Mouse (Mus musculus) brain, embryonic 14.5 days (tissue): ENCODE data around the gene Krtap24-1.

ENCODE experiments used
- CTCF ChIP-seq: fragments of 200-500 bp; IDR thresholded peaks from 2 replicates; pipeline ENCODE4 v1.5.1; 2012; ENCODE audit warnings: inconsistent platforms, mild to moderate bottlenecking, moderate library complexity, borderline replicate concordance; ENCODE audit not compliant: insufficient read depth, insufficient read length; ENCODE audit errors: extremely low read depth
- POLR2A ChIP-seq: fragments of 200-500 bp; IDR thresholded peaks from 2 replicates; pipeline ENCODE4 v1.6.1; 2012; ENCODE audit warnings: mild to moderate bottlenecking, inconsistent platforms, borderline replicate concordance; ENCODE audit not compliant: poor library complexity, insufficient read depth, insufficient read length, severe bottlenecking; ENCODE audit errors: extremely low read depth

DNA sequence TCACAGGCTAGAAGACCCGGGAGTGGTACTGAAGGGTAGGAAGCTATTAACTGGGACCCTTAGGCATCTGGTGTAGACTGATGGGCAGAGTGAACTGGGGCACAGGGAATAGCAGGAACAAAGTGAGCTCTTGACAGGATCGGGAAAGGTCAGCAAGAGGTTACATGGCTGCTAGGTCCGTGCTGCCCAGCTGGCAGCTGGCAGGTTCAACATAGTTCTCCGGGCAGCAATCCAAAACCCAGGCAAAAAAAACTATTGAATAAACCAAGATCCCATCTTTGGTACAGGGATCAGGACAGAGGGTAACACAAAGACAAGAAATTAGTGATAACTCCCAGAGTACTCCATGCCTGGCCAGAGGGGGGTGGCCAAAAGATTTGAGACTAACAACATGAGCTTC is 23.1 kb upstream of the Krtap24-1 start:
- no peak for TF ChIP-seq CTCF
- TF ChIP-seq POLR2A: no peak
